Mouse (Mus musculus): Measurements from ENCODE around the gene Sh3gl3. TPM values are rescaled to one million over a fixed set of nuclear protein-coding genes. Genes with fewer than 3 reads are reported as not detected.

Sh3gl3 gene
- polyA plus RNA-seq (2012; rRNA removed): 0.13 and 0.26 TPM in 2 replicates

DNA sequence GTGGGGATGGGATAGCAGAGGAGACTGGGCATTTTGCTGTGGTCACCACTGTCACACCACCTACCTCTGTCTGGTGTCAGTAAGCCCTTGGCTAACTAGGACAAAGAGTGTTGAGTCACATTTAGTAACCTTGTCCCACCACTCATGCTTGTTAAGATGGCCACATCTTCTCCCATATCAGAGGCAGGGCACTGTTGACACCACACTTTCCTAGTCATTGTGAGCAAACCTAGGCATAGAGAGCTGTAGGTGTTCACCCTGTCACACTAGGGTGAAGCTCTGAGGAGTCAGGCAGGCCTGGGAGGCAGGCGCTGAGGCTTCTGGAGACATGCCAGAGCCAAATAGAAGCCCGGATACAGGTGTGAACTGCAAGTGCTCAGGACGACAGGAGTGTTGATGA, at the start of gene Sh3gl3:
Gene Sh3gl3 (plus strand): TSS at position 301 of the 400 bp plus-strand sequence.
- DNase-seq: no peak
- Histone ChIP-seq H3K4me1 (replicated peaks; ENCODE audit: control insufficient read depth, insufficient read depth, low read length) (peaks cover 8% of the 10 kb centered on the region; the same call in 1 of the 2 replicates), H3K27me3 (ENCODE audit: control insufficient read depth, insufficient read depth, low read length) (no peaks in the 10 kb centered on the region), H3K36me3 (ENCODE audit: control insufficient read depth, insufficient read depth, low read length) (no peaks in the 10 kb centered on the region), H3K27ac (ENCODE audit: control insufficient read depth, insufficient read depth, low read length) (no peak within 1 kb of the TSS), H3K4me3 (ENCODE audit: control insufficient read depth, insufficient read depth, low read length) (no peak within 1 kb of the TSS)
- WGBS: 92% methylated on average over 3 of the region's 3 CpGs
- TF ChIP-seq CTCF (IDR thresholded peaks at IDR 0.05; ENCODE audit: borderline replicate concordance, control insufficient read depth, extremely low read depth, insufficient read depth, low read length, poor library complexity) (no peak), POLR2A (IDR thresholded peaks at IDR 0.05; ENCODE audit: control insufficient read depth, extremely low read depth, insufficient read depth, low read length, poor library complexity) (no peak)

DNA sequence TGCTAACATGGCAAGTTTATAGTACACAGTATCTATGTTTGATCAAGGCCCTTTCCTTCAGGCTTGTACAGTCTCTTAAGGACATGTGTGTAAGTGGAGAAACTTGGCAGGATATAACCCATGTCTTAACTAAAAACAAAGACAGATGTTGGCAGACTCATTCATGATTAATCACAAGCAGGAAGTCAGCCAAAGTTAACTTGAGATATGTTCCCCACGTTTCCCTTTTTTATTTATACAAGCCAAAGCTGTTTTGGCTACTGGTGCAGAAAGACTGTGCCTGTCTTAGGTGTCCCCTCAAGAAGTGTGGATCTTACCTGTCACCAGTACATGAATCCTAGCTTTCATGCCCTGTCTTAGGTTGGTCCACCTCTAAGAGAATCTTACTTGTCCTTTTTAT, 35.4 kb upstream of the Sh3gl3 start:
- 27% methylated on average over 1 of the region's 1 CpGs for WGBS
- Histone ChIP-seq H3K4me1 (replicated peaks; ENCODE audit: control insufficient read depth, insufficient read depth, low read length) (no peaks in the 10 kb centered on the region), H3K27me3 (ENCODE audit: control insufficient read depth, insufficient read depth, low read length) (no peaks in the 10 kb centered on the region), H3K27ac (ENCODE audit: control insufficient read depth, insufficient read depth, low read length) (no peak overlapping the region), H3K4me3 (ENCODE audit: control insufficient read depth, insufficient read depth, low read length) (no peak overlapping the region), H3K36me3 (ENCODE audit: control insufficient read depth, insufficient read depth, low read length) (no peaks in the 10 kb centered on the region)
- TF ChIP-seq CTCF (IDR thresholded peaks at IDR 0.05; ENCODE audit: borderline replicate concordance, control insufficient read depth, extremely low read depth, insufficient read depth, low read length, poor library complexity): no peak
- TF ChIP-seq POLR2A (IDR thresholded peaks at IDR 0.05; ENCODE audit: control insufficient read depth, extremely low read depth, insufficient read depth, low read length, poor library complexity): no peak
- DNase-seq: no peak

DNA sequence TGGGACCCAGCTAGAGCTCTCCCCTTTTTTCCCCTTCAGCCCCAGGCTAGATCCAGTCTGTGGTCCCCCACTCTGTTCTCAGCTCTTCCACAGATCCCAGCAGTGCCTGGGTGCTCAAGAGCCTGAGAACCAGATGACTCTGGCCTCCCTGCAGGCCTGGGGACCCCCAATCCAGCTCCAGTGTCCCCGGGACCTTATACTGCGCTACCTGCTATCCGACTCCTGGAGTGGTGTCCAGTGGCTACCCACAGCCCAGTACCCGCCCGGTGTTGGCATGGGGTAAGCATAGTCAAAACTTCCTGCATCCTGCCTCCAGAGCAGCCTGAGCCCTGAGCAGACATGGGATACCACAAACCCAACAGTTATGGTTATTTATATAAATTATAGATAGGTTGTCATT, 26.5 kb upstream of the Sh3gl3 start:
- TF ChIP-seq POLR2A (IDR thresholded peaks at IDR 0.05; ENCODE audit: control insufficient read depth, extremely low read depth, insufficient read depth, low read length, poor library complexity) (no peak), CTCF (IDR thresholded peaks at IDR 0.05; ENCODE audit: borderline replicate concordance, control insufficient read depth, extremely low read depth, insufficient read depth, low read length, poor library complexity) (no peak)
- WGBS: 95% methylated on average over 5 of the region's 5 CpGs

DNA sequence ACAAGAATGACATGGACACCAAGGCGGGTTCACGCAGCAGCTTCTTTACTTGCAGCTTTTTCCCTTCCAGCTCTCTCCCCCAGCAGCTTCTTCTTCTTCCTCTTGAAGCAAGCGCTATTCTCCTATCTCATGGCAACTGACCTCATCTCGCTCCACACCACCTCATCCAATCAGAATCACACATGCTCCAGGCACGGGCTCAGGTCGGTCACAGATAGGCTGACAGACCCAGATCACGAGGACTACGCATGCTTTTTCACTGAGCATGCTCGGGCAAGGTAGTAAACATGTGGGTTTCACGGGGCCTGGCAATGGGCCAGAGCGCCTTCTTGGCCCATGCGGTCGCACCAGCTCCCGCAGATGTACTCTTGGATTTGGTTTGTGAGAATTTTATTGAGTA, 9.0 kb upstream of the Sh3gl3 start:
- no peak for DNase-seq
- WGBS: 97% methylated on average over 14 of the region's 14 CpGs
- no peak overlapping the region for H3K27ac ChIP-seq (ENCODE audit: control insufficient read depth, insufficient read depth, low read length)
- H3K36me3 ChIP-seq (ENCODE audit: control insufficient read depth, insufficient read depth, low read length): no peaks in the 10 kb centered on the region
- no peak for TF ChIP-seq CTCF (IDR thresholded peaks at IDR 0.05; ENCODE audit: borderline replicate concordance, control insufficient read depth, extremely low read depth, insufficient read depth, low read length, poor library complexity)
- no peak for TF ChIP-seq POLR2A (IDR thresholded peaks at IDR 0.05; ENCODE audit: control insufficient read depth, extremely low read depth, insufficient read depth, low read length, poor library complexity)
- H3K4me1 ChIP-seq (replicated peaks; ENCODE audit: control insufficient read depth, insufficient read depth, low read length): no peaks in the 10 kb centered on the region
- no peaks in the 10 kb centered on the region for H3K27me3 ChIP-seq (ENCODE audit: control insufficient read depth, insufficient read depth, low read length)
- H3K4me3 ChIP-seq (ENCODE audit: control insufficient read depth, insufficient read depth, low read length): no peak overlapping the region

More for the DNA sequence above, 26.5 kb upstream of the Sh3gl3 start:
- H3K36me3 ChIP-seq (ENCODE audit: control insufficient read depth, insufficient read depth, low read length): no peaks in the 10 kb centered on the region
- H3K27me3 ChIP-seq (ENCODE audit: control insufficient read depth, insufficient read depth, low read length): no peaks in the 10 kb centered on the region
- no peak overlapping the region for H3K27ac ChIP-seq (ENCODE audit: control insufficient read depth, insufficient read depth, low read length)
- no peak for DNase-seq
- no peak overlapping the region for H3K4me3 ChIP-seq (ENCODE audit: control insufficient read depth, insufficient read depth, low read length)
- no peaks in the 10 kb centered on the region for H3K4me1 ChIP-seq (replicated peaks; ENCODE audit: control insufficient read depth, insufficient read depth, low read length)

DNA sequence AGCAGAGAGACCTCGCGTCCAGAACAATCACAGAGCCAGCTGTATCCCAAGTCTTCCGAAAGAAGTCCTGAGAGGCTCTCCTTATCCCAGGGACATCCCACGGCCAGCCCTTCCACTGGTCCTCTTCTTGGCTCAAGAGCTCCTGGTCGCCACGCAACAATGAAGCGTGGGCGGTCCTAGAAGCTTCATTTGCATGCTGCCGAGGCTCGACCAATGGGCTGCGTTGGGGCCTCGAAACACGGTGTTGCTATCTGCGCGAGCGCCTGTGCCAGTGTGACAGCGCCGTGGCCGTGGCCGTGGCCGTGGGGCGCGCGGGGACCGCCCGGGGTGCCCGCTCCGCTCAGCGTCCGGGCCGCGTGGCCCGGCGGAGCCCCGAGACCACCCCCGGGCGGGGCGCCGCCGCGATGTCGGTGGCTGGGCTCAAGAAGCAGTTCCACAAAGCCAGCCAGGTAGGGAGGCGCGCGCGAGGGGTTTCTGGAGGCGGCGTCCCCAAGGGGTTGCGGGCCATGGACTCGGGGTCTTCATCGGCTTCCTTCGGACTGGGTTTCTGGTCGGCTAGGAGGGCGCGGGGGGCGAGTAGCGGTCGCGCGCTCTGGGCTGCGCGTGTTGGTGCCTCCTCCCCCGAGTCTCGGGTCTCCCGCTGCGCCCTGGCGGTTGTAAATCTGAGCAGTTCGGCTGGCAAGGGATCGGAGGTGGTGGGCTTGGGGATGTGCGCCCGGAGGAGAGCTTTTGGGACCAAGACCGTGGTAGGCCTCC, 1.1 kb downstream of the Sh3gl3 start:
- Histone ChIP-seq H3K27ac (ENCODE audit: control insufficient read depth, insufficient read depth, low read length) (no peak overlapping the region), H3K36me3 (ENCODE audit: control insufficient read depth, insufficient read depth, low read length) (no peaks in the 10 kb centered on the region), H3K27me3 (ENCODE audit: control insufficient read depth, insufficient read depth, low read length) (no peaks in the 10 kb centered on the region), H3K4me1 (replicated peaks; ENCODE audit: control insufficient read depth, insufficient read depth, low read length) (peaks cover 8% of the 10 kb centered on the region; the same call in 1 of the 2 replicates), H3K4me3 (ENCODE audit: control insufficient read depth, insufficient read depth, low read length) (peak overlapping the region; percentile 41)
- TF ChIP-seq CTCF (IDR thresholded peaks at IDR 0.05; ENCODE audit: borderline replicate concordance, control insufficient read depth, extremely low read depth, insufficient read depth, low read length, poor library complexity): no peak
- no peak for TF ChIP-seq POLR2A (IDR thresholded peaks at IDR 0.05; ENCODE audit: control insufficient read depth, extremely low read depth, insufficient read depth, low read length, poor library complexity)
- WGBS: 3% methylated on average over 72 of the region's 72 CpGs
- DNase-seq: peak; percentile 60

DNA sequence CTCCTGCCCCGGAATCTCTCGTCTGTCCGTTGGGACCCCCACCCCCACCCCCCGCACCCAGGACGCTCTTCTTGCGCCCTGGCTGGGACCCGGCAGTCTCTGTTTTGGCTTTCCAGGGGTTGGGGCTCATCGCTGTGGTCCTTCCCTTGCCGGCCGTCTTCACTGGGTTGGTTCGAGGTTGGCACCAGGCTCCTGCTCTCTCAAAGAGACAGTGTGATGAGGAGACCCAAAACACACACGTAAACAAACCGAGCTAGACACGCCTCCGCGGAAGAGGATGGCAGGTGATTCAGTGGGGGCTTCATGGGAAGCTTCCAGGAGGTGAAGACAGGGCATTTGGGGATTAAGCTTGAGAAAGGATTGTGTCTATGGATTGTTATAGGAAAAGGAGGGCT, 1.7 kb downstream of the Sh3gl3 start:
- Histone ChIP-seq H3K27ac (ENCODE audit: control insufficient read depth, insufficient read depth, low read length) (no peak overlapping the region), H3K27me3 (ENCODE audit: control insufficient read depth, insufficient read depth, low read length) (no peaks in the 10 kb centered on the region), H3K4me1 (replicated peaks; ENCODE audit: control insufficient read depth, insufficient read depth, low read length) (peaks cover 8% of the 10 kb centered on the region; the same call in 1 of the 2 replicates), H3K36me3 (ENCODE audit: control insufficient read depth, insufficient read depth, low read length) (no peaks in the 10 kb centered on the region), H3K4me3 (ENCODE audit: control insufficient read depth, insufficient read depth, low read length) (peak overlapping the region; percentile 41)
- DNase-seq: no peak
- 5% methylated on average over 16 of the region's 16 CpGs for WGBS
- TF ChIP-seq CTCF (IDR thresholded peaks at IDR 0.05; ENCODE audit: borderline replicate concordance, control insufficient read depth, extremely low read depth, insufficient read depth, low read length, poor library complexity) (no peak), POLR2A (IDR thresholded peaks at IDR 0.05; ENCODE audit: control insufficient read depth, extremely low read depth, insufficient read depth, low read length, poor library complexity) (no peak)

All from thymus, adult 2 months (tissue).